Mouse (Mus musculus) bone marrow macrophage, adult 2 months (primary cell): ENCODE results near the gene Smim20.

Experiments used
- CTCF ChIP-seq: IDR thresholded peaks from 2 replicates; pipeline ENCODE4 v1.5.1; 2012; ENCODE audit warnings: low read depth, mild to moderate bottlenecking, low read length, moderate library complexity
- POLR2A ChIP-seq: IDR thresholded peaks from 2 replicates; pipeline ENCODE4 v1.6.1; 2012; ENCODE audit warnings: mild to moderate bottlenecking, low read depth, low read length, borderline replicate concordance

DNA sequence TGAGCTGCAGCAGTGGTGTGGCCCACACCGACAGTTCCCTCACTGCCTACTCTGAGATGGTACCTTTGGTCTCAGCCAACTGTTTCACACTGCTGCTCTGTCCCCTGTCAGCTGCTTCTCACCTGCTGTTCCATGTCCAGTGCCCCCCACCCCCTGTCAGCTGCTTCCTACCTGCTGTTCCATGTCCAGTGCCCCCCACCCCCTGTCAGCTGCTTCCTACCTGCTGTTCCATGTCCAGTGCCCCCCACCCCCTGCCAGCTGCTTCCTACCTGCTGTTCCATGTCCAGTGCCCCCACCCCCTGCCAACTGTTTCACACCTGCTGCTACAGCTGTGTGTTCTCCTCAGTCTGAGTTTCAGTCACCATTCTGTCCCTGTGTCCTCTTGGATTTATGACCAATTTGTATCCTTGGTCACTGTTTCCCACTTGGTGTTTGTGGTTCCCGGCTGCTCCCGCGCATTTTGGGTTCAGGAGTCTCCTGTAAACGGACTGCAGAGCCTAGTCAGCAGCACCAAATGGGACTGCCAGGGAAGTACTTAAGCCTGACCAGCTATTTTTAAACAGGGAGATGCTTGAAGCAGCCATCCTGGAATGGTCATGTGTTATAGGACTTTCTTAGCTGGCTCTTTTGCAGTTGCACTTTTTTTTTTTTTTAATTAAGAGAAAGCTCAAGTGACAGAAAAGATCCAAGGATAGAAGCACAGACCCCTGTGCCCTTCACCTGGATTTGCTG lies 7.0 kb downstream of the Smim20 start:
- TF ChIP-seq CTCF (no peak), POLR2A (no peak)
